Mouse (Mus musculus) spleen, adult 2 months (tissue): ENCODE results near the gene Cib4.

Source experiments
- CTCF ChIP-seq: fragments of 200-500 bp; IDR thresholded peaks from 2 replicates; pipeline ENCODE4 v1.5.1; 2011; ENCODE audit warnings: mild to moderate bottlenecking, inconsistent platforms; ENCODE audit not compliant: insufficient read depth, insufficient read length, insufficient replicate concordance; ENCODE audit errors: extremely low read depth
- POLR2A ChIP-seq: fragments of 200-500 bp; IDR thresholded peaks from 2 replicates; pipeline ENCODE4 v1.6.1; 2011; ENCODE audit warnings: low read depth, low read length, inconsistent platforms

DNA sequence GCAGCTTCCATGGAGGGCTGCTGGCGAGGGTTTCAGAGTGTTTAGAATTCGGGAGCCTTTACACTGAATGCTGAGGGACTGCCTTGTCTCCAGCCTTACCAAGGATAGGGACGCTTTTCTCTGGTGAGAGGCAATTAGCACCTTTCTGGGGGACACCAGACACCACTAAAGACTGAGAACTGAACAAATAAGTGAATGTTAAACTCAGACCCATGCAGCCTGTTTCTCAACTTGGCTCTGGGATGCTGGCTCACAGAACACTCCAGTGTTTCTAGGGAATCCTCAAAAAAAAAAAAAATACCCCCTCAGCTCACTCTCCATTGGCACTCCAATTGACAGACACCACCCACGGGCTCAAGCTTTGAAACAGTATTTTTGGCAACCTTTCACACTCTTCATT lies 16.7 kb downstream of the Cib4 start:
- no peak for TF ChIP-seq CTCF
- TF ChIP-seq POLR2A, result no peak
